20 mouse cellular contexts compared by ENCODE assay signal in genomic region chr16:97632880-97633484, GRCm38 (mm10). TPM values are rescaled to one million over a fixed set of nuclear protein-coding genes. Genes with fewer than 3 reads are reported as not detected.
DNase-seq lines count a peak whose midpoint lies in the region; ATAC-seq lines count a peak whose summit lies in the region.
"Had no signal": no experiment of that assay in that cellular context is flagged by ENCODE, and none has a peak within 500 bp of the region (broad histone marks: within the 10 kb centered on the region; RNA-seq: fewer than 3 reads in every experiment).

No protein-coding gene starts in this region.

- no peaks in the 10 kb centered on the region for H3K4me1 ChIP-seq in embryonic facial prominence, embryonic 10.5 days
- H3K4me1 ChIP-seq in intestine, embryonic 16.5 days (ENCODE audit: control insufficient read depth, insufficient read depth, low read length) = 0 out of 2 replicates have a peak, but pooled peaks cover 4% of the 10 kb centered on the region
- no peaks in the 10 kb centered on the region for H3K4me1 ChIP-seq in hindbrain, embryonic 13.5 days (replicated peaks)
- H3K4me1 ChIP-seq: embryonic facial prominence, embryonic 12.5 days; forebrain, embryonic 12.5 days; limb, embryonic 13.5 days; neural tube, embryonic 12.5 days had no signal

- DNase-seq in heart, adult 11 months = peak; percentile 81
- no peak for DNase-seq in heart, postnatal 10 days
- peak; percentile 11 for DNase-seq in embryonic facial prominence, embryonic 10.5 days (ENCODE audit: low spot score)
- DNase-seq in lung, postnatal 36 days = peak; percentile 59
- DNase-seq in left cerebral cortex, postnatal 10 days (ENCODE audit: extremely low spot score in 1 of 2, low spot score in 2 of 2) = no peak
- no peak for DNase-seq in adrenal gland, postnatal 14 days
- DNase-seq: cerebellum, adult 9-10 months; layer of hippocampus, adult 9-11 months; retina, postnatal 1 day; thymus, postnatal 4 days had no signal

- WGBS in embryonic facial prominence, embryonic 10.5 days = 60% methylated on average over 4 of the region's 4 CpGs
- 45% methylated on average over 4 of the region's 4 CpGs for WGBS in intestine, embryonic 16.5 days
- WGBS in hindbrain, embryonic 13.5 days = 72% methylated on average over 4 of the region's 4 CpGs

- ATAC-seq in intestine, embryonic 16.5 days = peak; percentile 92
- no peak for ATAC-seq in hindbrain, embryonic 13.5 days (ENCODE audit: low FRiP score)
- ATAC-seq: midbrain, embryonic 16.5 days had no signal

- no peak overlapping the region for H3K4me2 ChIP-seq in intestine, embryonic 16.5 days (ENCODE audit: low read depth, low read length)
- no peak overlapping the region for H3K4me2 ChIP-seq in hindbrain, embryonic 13.5 days
- H3K4me2 ChIP-seq: embryonic facial prominence, embryonic 12.5 days; forebrain, embryonic 12.5 days; limb, embryonic 13.5 days; neural tube, embryonic 12.5 days had no signal

- no peaks in the 10 kb centered on the region for H3K9me3 ChIP-seq in embryonic facial prominence, embryonic 10.5 days
- no peaks in the 10 kb centered on the region for H3K9me3 ChIP-seq in intestine, embryonic 16.5 days (ENCODE audit: control insufficient read depth, low read length)
- H3K9me3 ChIP-seq in hindbrain, embryonic 13.5 days = no peaks in the 10 kb centered on the region
- H3K9me3 ChIP-seq: embryonic facial prominence, embryonic 12.5 days; forebrain, embryonic 12.5 days; limb, embryonic 13.5 days; neural tube, embryonic 12.5 days had no signal

- no peaks in the 10 kb centered on the region for H3K27me3 ChIP-seq in embryonic facial prominence, embryonic 10.5 days (replicated peaks; ENCODE audit: low read depth, poor library complexity, severe bottlenecking)
- no peaks in the 10 kb centered on the region for H3K27me3 ChIP-seq in intestine, embryonic 16.5 days (replicated peaks; ENCODE audit: control insufficient read depth, insufficient read depth, low read length)
- no peaks in the 10 kb centered on the region for H3K27me3 ChIP-seq in hindbrain, embryonic 13.5 days
- H3K27me3 ChIP-seq: embryonic facial prominence, embryonic 12.5 days; forebrain, embryonic 12.5 days; limb, embryonic 13.5 days; neural tube, embryonic 12.5 days had no signal

- H3K36me3 ChIP-seq in embryonic facial prominence, embryonic 10.5 days (replicated peaks) = no peaks in the 10 kb centered on the region
- H3K36me3 ChIP-seq in intestine, embryonic 16.5 days (ENCODE audit: control insufficient read depth, insufficient read depth, low read length) = no peaks in the 10 kb centered on the region
- H3K36me3 ChIP-seq in hindbrain, embryonic 13.5 days = no peaks in the 10 kb centered on the region
- H3K36me3 ChIP-seq: embryonic facial prominence, embryonic 12.5 days; forebrain, embryonic 12.5 days; limb, embryonic 13.5 days; neural tube, embryonic 12.5 days had no signal

- no peak overlapping the region for H3K4me3 ChIP-seq in embryonic facial prominence, embryonic 10.5 days
- no peak overlapping the region for H3K4me3 ChIP-seq in intestine, embryonic 16.5 days (ENCODE audit: low read length)
- no peak overlapping the region for H3K4me3 ChIP-seq in hindbrain, embryonic 13.5 days
- H3K4me3 ChIP-seq: embryonic facial prominence, embryonic 12.5 days; forebrain, embryonic 12.5 days; limb, embryonic 13.5 days; neural tube, embryonic 12.5 days had no signal

- intact Hi-C loops in heart, postnatal 10 days (cut with DNase I) = no loop called here
- intact Hi-C loops in left cerebral cortex, postnatal 10 days (cut with DNase I) = no loop called here

- H3K27ac ChIP-seq in embryonic facial prominence, embryonic 10.5 days (replicated peaks) = no peak overlapping the region; the same call in 1 of the 2 replicates
- H3K27ac ChIP-seq in intestine, embryonic 16.5 days (ENCODE audit: low read length) = peak overlapping the region; percentile 37
- H3K27ac ChIP-seq in hindbrain, embryonic 13.5 days = no peak overlapping the region
- H3K27ac ChIP-seq: embryonic facial prominence, embryonic 12.5 days; forebrain, embryonic 12.5 days; limb, embryonic 13.5 days; neural tube, embryonic 12.5 days had no signal

- H3K9ac ChIP-seq in intestine, embryonic 16.5 days (ENCODE audit: low read depth, low read length) = no peak overlapping the region
- H3K9ac ChIP-seq in hindbrain, embryonic 13.5 days = no peak overlapping the region
- H3K9ac ChIP-seq: embryonic facial prominence, embryonic 12.5 days; forebrain, embryonic 12.5 days; limb, embryonic 13.5 days; neural tube, embryonic 12.5 days had no signal

RNA-seq across cellular contexts. Expression of gene Tmprss2, which starts 22.0 kb away (rescaled TPM):
- not detected for total RNA-seq in heart, postnatal 10 days (2021)
- 0.55 and 0.60 TPM in 2 replicates for polyA plus RNA-seq in embryonic facial prominence, embryonic 10.5 days (2016; fragmentation: Nextera tagmentation; extraction: Ambion mirVana)
- 26.3 and 33.1 TPM in 2 replicates for polyA plus RNA-seq in intestine, embryonic 16.5 days (2015; fragmentation: Nextera tagmentation; extraction: Ambion mirVana)
- 0.19 TPM in 1 of 2 replicates, not detected in the other for polyA plus RNA-seq in hindbrain, embryonic 13.5 days (2015; fragmentation: Nextera tagmentation; extraction: Ambion mirVana)
- total RNA-seq in left cerebral cortex, postnatal 10 days (2021) = under 1 TPM in 1 of 2 experiments, not detected in 1; 0.75 TPM
- total RNA-seq in adrenal gland, postnatal 14 days (2021) = 0.56 and 1.7 TPM in 2 replicates
- total RNA-seq: adrenal gland, adult 18-20 months; gastrocnemius, adult 8-10 months; heart, postnatal 25 days had no signal

Comparison
In these comparisons a context has a peak if more than half of its experiments do, and no peak if none do; other contexts are left out.
1. DNase-seq: peak in heart, adult 11 months (single experiment), embryonic facial prominence, embryonic 10.5 days (single experiment) and lung, postnatal 36 days (single experiment); none in heart, postnatal 10 days (0 of 2), left cerebral cortex, postnatal 10 days (0 of 2) and adrenal gland, postnatal 14 days (single experiment).